Mouse (Mus musculus): ENCODE results near the gene Sdhd. TPM values are rescaled to one million over a fixed set of nuclear protein-coding genes. Genes with fewer than 3 reads are reported as not detected.

The Sdhd gene
- polyA plus RNA-seq, 1 experiment from 2014 or later, result 209 TPM

- H3K9ac ChIP-seq (replicated peaks), result no peak overlapping the region
- no peak for ATAC-seq
- 0 out of 2 replicates have a peak, but pooled peaks cover 3% of the 10 kb centered on the region for H3K4me1 ChIP-seq (replicated peaks)
- H3K36me3 ChIP-seq, result no peaks in the 10 kb centered on the region
- H3K27me3 ChIP-seq, result no peaks in the 10 kb centered on the region
- WGBS, result 16% methylated on average over 4 of the region's 4 CpGs
- H3K4me3 ChIP-seq (replicated peaks), result no peak overlapping the region
- no peak overlapping the region for H3K4me2 ChIP-seq (replicated peaks)
- no peaks in the 10 kb centered on the region for H3K9me3 ChIP-seq
- H3K27ac ChIP-seq, result no peak overlapping the region
These were observed 23.2 kb downstream of the Sdhd start for GRCm38 (mm10) chr9:50580370-50580769.

GRCm38 (mm10) chr9:50569599-50570525 is 33.8 kb downstream of the Sdhd start:
- H3K27me3 ChIP-seq, result no peaks in the 10 kb centered on the region
- ATAC-seq, result no peak
- H3K9me3 ChIP-seq, result no peaks in the 10 kb centered on the region
- H3K36me3 ChIP-seq, result no peaks in the 10 kb centered on the region
- no peaks in the 10 kb centered on the region for H3K4me1 ChIP-seq (replicated peaks)
- WGBS, result 83% methylated on average over 10 of the region's 10 CpGs
- H3K4me3 ChIP-seq (replicated peaks), result no peak overlapping the region
- H3K4me2 ChIP-seq (replicated peaks), result no peak overlapping the region
- H3K27ac ChIP-seq, result no peak overlapping the region
- no peak overlapping the region for H3K9ac ChIP-seq (replicated peaks)

- no peaks in the 10 kb centered on the region for H3K36me3 ChIP-seq
- H3K4me3 ChIP-seq (replicated peaks), result no peak overlapping the region
- H3K4me1 ChIP-seq (replicated peaks), result no peaks in the 10 kb centered on the region
- H3K9ac ChIP-seq (replicated peaks), result no peak overlapping the region
- no peak overlapping the region for H3K27ac ChIP-seq
- no peak overlapping the region for H3K4me2 ChIP-seq (replicated peaks)
- no peaks in the 10 kb centered on the region for H3K9me3 ChIP-seq
- no peaks in the 10 kb centered on the region for H3K27me3 ChIP-seq
- WGBS, result 84% methylated on average over 2 of the region's 2 CpGs
- no peak for ATAC-seq
These were observed 35.7 kb downstream of the Sdhd start for GRCm38 (mm10) chr9:50567881-50568280.

- no peaks in the 10 kb centered on the region for H3K4me1 ChIP-seq (replicated peaks)
- no peak overlapping the region for H3K4me3 ChIP-seq (replicated peaks)
- no peak for ATAC-seq
- WGBS, result 88% methylated on average over 4 of the region's 4 CpGs
- H3K9ac ChIP-seq (replicated peaks), result no peak overlapping the region
- H3K27ac ChIP-seq, result no peak overlapping the region
- H3K36me3 ChIP-seq, result no peaks in the 10 kb centered on the region
- H3K27me3 ChIP-seq, result no peaks in the 10 kb centered on the region
- H3K9me3 ChIP-seq, result no peaks in the 10 kb centered on the region
- no peak overlapping the region for H3K4me2 ChIP-seq (replicated peaks)
These were observed 36.2 kb downstream of the Sdhd start for GRCm38 (mm10) chr9:50567372-50567771.

GRCm38 (mm10) chr9:50565940-50566339 is 37.7 kb downstream of the Sdhd start:
- H3K9ac ChIP-seq (replicated peaks), result no peak overlapping the region
- H3K4me2 ChIP-seq (replicated peaks), result no peak overlapping the region
- no peak for ATAC-seq
- WGBS, result 87% methylated on average over 4 of the region's 4 CpGs
- H3K27ac ChIP-seq, result no peak overlapping the region
- no peaks in the 10 kb centered on the region for H3K27me3 ChIP-seq
- H3K4me3 ChIP-seq (replicated peaks), result no peak overlapping the region
- peaks cover 5% of the 10 kb centered on the region; the same call in 1 of the 2 replicates for H3K36me3 ChIP-seq
- H3K9me3 ChIP-seq, result peaks cover 2% of the 10 kb centered on the region; the same call in 1 of the 2 replicates
- H3K4me1 ChIP-seq (replicated peaks), result no peaks in the 10 kb centered on the region

- no peak overlapping the region for H3K9ac ChIP-seq (replicated peaks)
- no peaks in the 10 kb centered on the region for H3K27me3 ChIP-seq
- H3K27ac ChIP-seq, result no peak overlapping the region
- H3K4me3 ChIP-seq (replicated peaks), result no peak overlapping the region
- no peak for ATAC-seq
- H3K36me3 ChIP-seq, result peaks cover 5% of the 10 kb centered on the region; the same call in 1 of the 2 replicates
- no peak overlapping the region for H3K4me2 ChIP-seq (replicated peaks)
- H3K9me3 ChIP-seq, result peaks cover 4% of the 10 kb centered on the region; the same call in 1 of the 2 replicates
- no peaks in the 10 kb centered on the region for H3K4me1 ChIP-seq (replicated peaks)
- 85% methylated on average over 7 of the region's 7 CpGs for WGBS
These were observed 38.4 kb downstream of the Sdhd start for GRCm38 (mm10) chr9:50565173-50565572.

GRCm38 (mm10) chr9:50561918-50562360 is 41.7 kb downstream of the Sdhd start:
- ATAC-seq, result no peak
- 90% methylated on average over 2 of the region's 2 CpGs for WGBS

GRCm38 (mm10) chr9:50561145-50561917 is 42.3 kb downstream of the Sdhd start, which contains the start of gene Tex12:
Gene Tex12, minus strand, starts transcription at chr9:50561325.
- H3K9ac ChIP-seq (replicated peaks), result no peak within 1 kb of the TSS
- H3K27me3 ChIP-seq, result no peaks in the 10 kb centered on the region
- no peak within 1 kb of the TSS for H3K27ac ChIP-seq
- no peaks in the 10 kb centered on the region for H3K4me1 ChIP-seq (replicated peaks)
- H3K36me3 ChIP-seq, result peaks cover 5% of the 10 kb centered on the region; the same call in 1 of the 2 replicates
- no peak within 1 kb of the TSS for H3K4me3 ChIP-seq (replicated peaks)
- H3K9me3 ChIP-seq, result peaks cover 4% of the 10 kb centered on the region; the same call in 1 of the 2 replicates
- 90% methylated on average over 38 of the region's 38 CpGs for WGBS
- no peak within 1 kb of the TSS for H3K4me2 ChIP-seq (replicated peaks)
- ATAC-seq, result no peak

More at GRCm38 (mm10) chr9:50561918-50562360, 41.7 kb downstream of the Sdhd start:
- Histone ChIP-seq H3K4me1 (replicated peaks) (no peaks in the 10 kb centered on the region), H3K9ac (replicated peaks) (no peak overlapping the region), H3K4me3 (replicated peaks) (no peak overlapping the region), H3K27me3 (no peaks in the 10 kb centered on the region), H3K4me2 (replicated peaks) (no peak overlapping the region), H3K9me3 (peaks cover 4% of the 10 kb centered on the region; the same call in 1 of the 2 replicates), H3K27ac (no peak overlapping the region), H3K36me3 (peaks cover 5% of the 10 kb centered on the region; the same call in 1 of the 2 replicates)

- H3K9me3 ChIP-seq, result no peaks in the 10 kb centered on the region
- peak within 1 kb of the TSS; percentile 51 for H3K4me2 ChIP-seq (replicated peaks)
- peak within 1 kb of the TSS; percentile 47 for H3K9ac ChIP-seq (replicated peaks)
- peak within 1 kb of the TSS; percentile 85 for H3K27ac ChIP-seq
- H3K36me3 ChIP-seq, result no peaks in the 10 kb centered on the region
- WGBS, result 8% methylated on average over 2 of the region's 2 CpGs
- H3K27me3 ChIP-seq, result no peaks in the 10 kb centered on the region
- H3K4me3 ChIP-seq (replicated peaks), result peak within 1 kb of the TSS; percentile 27
- H3K4me1 ChIP-seq (replicated peaks), result peaks cover 20% of the 10 kb centered on the region
- peak; percentile 81 for ATAC-seq
These were observed 48.5 kb downstream of the Sdhd start, which contains the start of gene Bco2 for GRCm38 (mm10) chr9:50555094-50555446. Gene Bco2, minus strand, starts transcription at chr9:50555181.

- H3K27me3 ChIP-seq, result no peaks in the 10 kb centered on the region
- peaks cover 20% of the 10 kb centered on the region for H3K4me1 ChIP-seq (replicated peaks)
- H3K9me3 ChIP-seq, result no peaks in the 10 kb centered on the region
- H3K4me3 ChIP-seq (replicated peaks), result peak within 1 kb of the TSS; percentile 27
- WGBS, result 18% methylated on average over 12 of the region's 12 CpGs
- H3K9ac ChIP-seq (replicated peaks), result peak within 1 kb of the TSS; percentile 47
- ATAC-seq, result peak; percentile 99
- peak within 1 kb of the TSS; percentile 85 for H3K27ac ChIP-seq
- no peaks in the 10 kb centered on the region for H3K36me3 ChIP-seq
- H3K4me2 ChIP-seq (replicated peaks), result peak within 1 kb of the TSS; percentile 51
These were observed 49.1 kb downstream of the Sdhd start, which contains the start of gene Il18 for GRCm38 (mm10) chr9:50554241-50555093. Gene Il18, plus strand, starts transcription at chr9:50554827.

GRCm38 (mm10) chr9:50553547-50553946 is 50.1 kb downstream of the Sdhd start:
- Histone ChIP-seq H3K9me3 (no peaks in the 10 kb centered on the region), H3K36me3 (no peaks in the 10 kb centered on the region), H3K4me3 (replicated peaks) (no peak overlapping the region), H3K4me1 (replicated peaks) (peaks cover 20% of the 10 kb centered on the region), H3K9ac (replicated peaks) (no peak overlapping the region), H3K27me3 (no peaks in the 10 kb centered on the region), H3K4me2 (replicated peaks) (no peak overlapping the region), H3K27ac (no peak overlapping the region; the same call in 1 of the 2 replicates)
- 77% methylated on average over 2 of the region's 2 CpGs for WGBS
- ATAC-seq, result no peak
